Mouse (Mus musculus) G1E-ER4 (cell line): ENCODE measurements around the gene Msto1. TPM values are rescaled to one million over a fixed set of nuclear protein-coding genes. Genes with fewer than 3 reads are reported as not detected.

Experiments used
- GATA1 ChIP-seq: IDR thresholded peaks from one replicate; pipeline ENCODE4 v1.8.0; 2012; ENCODE audit warnings: low read length, inconsistent platforms
- polyA plus RNA-seq: library from polyadenylated mRNA; stranded (reverse); fragments of >175 nt; gene quantifications from 2 replicates; pipeline ENCODE4 v1.2.3, GENCODE M21; 2012

Msto1 gene
- polyA plus RNA-seq, 1 experiment = 55.3 TPM

DNA sequence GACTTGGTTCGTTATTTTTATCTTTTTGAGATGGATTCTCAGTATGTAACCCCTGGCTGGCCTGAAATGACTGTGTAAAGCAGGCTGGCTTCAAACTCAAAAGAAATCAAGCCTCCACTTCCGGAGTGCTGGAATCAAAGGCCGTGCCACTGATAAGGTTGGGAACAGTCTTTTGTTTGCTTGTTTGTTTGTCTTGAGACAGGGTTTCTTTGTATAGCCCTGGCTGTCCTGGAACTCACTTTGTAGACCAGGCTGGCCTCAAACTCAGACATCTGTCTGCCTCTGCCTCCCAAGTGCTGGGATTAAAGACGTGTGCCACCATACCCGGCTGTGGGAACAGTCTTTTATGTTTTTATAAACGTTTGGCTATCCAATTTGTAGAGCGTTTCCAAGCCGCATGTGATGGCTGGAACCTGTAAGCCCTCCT, 598 bp upstream of the Msto1 start:
- TF ChIP-seq GATA1 = no peak

DNA sequence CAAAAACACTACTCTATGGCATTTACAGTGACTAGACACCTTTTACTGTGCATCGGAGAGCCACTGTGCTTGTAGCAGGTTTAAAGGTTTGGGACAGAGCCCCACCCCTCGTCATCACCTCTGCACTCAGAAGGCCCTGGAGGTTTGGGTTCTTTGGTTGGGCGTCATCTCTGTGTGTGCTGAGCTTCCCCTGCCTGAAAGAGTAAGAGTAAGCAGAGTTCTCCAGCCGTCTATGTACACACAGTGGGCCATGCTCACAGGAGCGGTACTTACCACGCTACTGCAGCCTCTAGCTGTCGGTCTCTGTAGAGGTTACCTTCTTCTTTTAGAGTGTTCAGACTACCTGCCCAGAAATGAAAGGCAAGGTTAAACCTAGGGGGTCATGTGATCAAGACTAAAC, 1.2 kb downstream of the Msto1 start:
- no peak for TF ChIP-seq GATA1

DNA sequence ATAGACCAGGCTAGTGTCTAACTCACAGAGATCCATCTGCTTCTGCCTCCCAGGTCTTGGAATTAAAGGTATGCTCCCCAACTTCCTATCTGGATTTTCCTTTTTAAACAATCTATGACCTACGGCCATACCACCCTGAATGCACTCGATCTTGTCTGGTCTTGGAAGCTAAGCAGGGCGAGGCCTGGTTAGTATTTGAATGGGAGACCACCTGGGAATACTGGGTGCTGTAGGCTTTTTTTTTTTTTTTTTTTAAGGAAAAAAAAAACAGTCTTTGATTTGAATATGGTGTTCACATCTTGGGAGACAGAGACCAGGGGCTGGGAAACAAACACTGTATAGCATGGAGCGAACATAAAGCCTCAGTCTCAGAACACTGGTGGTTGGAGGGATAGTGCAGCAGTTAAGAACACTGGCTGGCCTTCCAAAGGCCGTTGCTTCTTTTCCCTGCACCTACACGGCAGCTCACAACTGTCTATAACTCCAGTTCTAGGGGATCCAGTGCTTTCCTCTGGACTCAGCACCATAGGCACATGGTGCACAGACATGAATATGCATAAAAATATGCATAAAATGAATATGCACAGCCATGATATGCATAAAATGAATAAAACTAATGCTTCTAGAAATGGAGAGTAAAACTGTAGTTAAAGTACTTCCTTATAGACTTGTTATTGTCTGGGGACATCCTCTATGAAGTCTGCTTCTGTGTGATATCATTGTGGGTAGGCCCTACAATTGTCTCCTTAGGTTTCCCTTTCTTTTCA, 7.2 kb downstream of the Msto1 start:
- no peak for TF ChIP-seq GATA1

DNA sequence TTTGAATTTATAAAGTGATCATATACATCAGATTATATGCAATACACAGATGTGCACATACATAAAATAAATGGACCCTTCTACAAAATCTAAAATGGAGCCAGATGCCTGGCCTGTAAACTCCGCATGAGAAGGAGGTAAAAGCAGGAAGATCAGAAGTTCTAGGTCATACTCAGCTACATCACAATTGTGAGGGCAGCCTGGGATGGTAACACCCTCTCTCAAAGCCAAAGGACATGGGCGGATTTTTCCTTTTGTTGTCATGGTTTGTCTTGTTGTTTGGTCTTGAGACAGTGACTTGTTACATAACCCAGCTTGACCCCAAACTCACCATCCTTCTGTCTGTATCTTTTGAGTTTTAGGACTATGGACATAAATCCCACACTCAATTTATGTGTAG, 8.1 kb downstream of the Msto1 start:
- no peak for TF ChIP-seq GATA1

DNA sequence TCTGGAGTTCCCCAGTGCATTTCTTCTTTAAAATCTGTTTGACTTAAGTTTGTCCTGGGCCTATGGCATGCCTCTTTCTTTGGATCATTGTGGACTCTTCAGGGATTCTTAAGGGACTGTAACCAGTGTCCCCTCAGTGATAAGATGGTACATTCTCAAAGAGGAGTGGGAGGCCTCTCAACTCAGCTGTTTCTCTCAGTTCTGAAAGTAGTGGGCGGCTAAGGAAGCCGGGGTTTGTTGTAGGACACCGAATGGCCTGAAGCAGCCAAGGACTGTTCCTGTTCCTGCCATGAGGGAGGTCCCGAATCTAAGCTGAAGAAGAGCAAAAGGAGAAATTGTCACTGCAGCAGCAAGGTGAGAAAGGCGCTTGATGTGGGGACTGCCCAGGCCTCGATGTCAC, 8.6 kb downstream of the Msto1 start:
- TF ChIP-seq GATA1 = no peak

DNA sequence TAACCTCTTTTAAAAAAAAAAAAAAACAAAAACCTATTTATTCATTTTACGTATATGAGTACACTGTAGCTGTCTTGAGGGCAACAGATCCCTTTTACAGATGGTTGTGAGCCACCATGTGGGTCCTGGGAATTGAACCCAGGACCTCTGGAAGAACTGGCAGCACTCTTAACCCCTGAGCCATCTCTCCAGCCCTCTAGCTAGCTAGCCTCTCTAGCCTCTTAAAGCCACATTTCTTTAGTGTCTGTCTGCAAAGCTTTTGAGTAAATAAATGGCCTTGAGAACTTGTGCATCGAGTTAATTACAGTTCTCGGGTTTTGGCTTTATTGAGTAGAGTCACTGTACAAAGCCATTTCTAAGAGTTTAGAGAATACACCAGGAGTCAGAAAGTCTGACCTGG, 9.0 kb downstream of the Msto1 start:
- no peak for TF ChIP-seq GATA1

DNA sequence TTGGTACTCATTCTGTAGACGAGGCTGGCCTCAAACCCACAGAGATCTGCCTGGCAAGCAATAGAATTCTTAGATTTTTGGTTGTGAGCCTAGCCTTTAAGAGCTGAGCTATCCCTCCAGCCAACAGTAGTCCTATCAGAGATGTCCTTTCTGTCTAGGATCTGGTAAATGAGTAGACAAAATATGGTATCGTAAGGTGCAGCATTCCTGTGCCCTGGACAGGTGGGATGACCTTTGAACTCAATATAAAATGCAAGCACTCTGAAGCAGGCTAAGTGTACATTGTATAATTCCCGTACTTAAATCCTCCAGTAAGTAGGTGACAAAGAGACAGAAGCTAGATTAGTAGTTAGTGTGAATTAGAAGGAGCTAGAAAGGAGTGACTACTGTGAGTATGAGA, 51.7 kb downstream of the Msto1 start:
- no peak for TF ChIP-seq GATA1

DNA sequence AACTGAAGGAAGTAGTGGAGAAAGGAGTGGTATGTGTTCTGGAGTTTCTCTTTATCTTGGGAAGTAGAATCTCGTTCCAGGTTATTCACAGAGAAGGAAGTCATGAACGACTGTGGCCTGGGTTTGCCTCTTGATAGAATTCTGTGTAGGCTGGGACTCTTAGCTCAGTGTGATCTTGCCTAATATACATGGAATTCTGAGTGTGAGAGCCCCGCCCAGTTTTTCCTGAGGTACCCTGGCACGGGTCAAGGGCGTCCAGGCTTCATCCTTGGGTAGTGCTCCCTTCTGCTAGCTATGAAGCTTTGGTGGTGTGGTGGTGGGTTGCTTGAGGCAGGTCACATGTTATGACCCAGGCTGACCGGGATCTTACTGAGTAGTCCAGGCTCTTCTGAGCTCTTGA, 58.0 kb downstream of the Msto1 start:
- no peak for TF ChIP-seq GATA1

Other genes with a start within 250 kb of the Msto1 start
- gene Khdc4, start 228.2 kb downstream of the Msto1 start, polyA plus RNA-seq = 19.0 and 21.7 TPM in 2 replicates
- gene Rit1, start 197.2 kb downstream of the Msto1 start, polyA plus RNA-seq = 15.4 and 30.2 TPM in 2 replicates
- gene Syt11, start 138.8 kb downstream of the Msto1 start, polyA plus RNA-seq = 0.16 and 0.17 TPM in 2 replicates
- gene Gon4l, start 78.8 kb downstream of the Msto1 start, polyA plus RNA-seq = 13.0 and 17.2 TPM in 2 replicates
- gene Ash1l, start 36.6 kb upstream of the Msto1 start, polyA plus RNA-seq = 3.6 and 3.8 TPM in 2 replicates
- gene Dap3, start 37.2 kb upstream of the Msto1 start, polyA plus RNA-seq = 68.5 and 160 TPM in 2 replicates
- 14.2 and 15.4 TPM in 2 replicates for gene Rusc1, start 179.3 kb upstream of the Msto1 start, polyA plus RNA-seq
- 1.4 and 7.9 TPM in 2 replicates for gene Gm43738, start 187.1 kb upstream of the Msto1 start, polyA plus RNA-seq
- gene Fdps, start 188.0 kb upstream of the Msto1 start, polyA plus RNA-seq = 18.1 and 44.7 TPM in 2 replicates
- 145 and 174 TPM in 2 replicates for gene Pklr, start 222.1 kb upstream of the Msto1 start, polyA plus RNA-seq
- 0.91 and 1.2 TPM in 2 replicates for gene Hcn3, start 246.2 kb upstream of the Msto1 start, polyA plus RNA-seq